Mouse (Mus musculus): ENCODE data around the gene Dcun1d3.

DNA sequence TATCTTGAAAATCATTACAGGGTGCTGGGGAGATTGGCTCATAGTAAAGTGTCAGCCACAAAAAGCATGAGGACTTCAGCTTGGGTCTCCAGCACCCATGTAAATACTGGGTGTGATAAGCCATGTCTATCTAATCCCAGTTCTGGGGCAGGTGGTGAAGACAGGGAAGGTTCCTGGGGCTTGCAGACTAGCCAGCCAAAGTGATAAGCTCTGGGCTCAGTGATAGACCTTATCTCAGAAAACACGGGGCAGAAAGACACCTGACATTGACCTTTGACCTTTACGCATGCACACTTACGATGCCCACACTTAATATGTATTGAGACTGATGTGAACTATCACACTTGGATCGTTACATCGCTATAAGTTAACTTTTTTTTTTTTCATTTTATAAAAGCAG lies 31.6 kb downstream of the Dcun1d3 start:
- TF ChIP-seq POLR2A (IDR thresholded peaks at IDR 0.05; ENCODE audit: borderline replicate concordance, control insufficient read depth, low read depth, low read length) (no peak), CTCF (IDR thresholded peaks at IDR 0.05; ENCODE audit: control insufficient read depth, insufficient read depth, low read length) (no peak)

All from bone marrow, adult 2 months (tissue).